Mouse (Mus musculus) midbrain, embryonic 15.5 days (tissue): ENCODE results near the gene Panx1. TPM values are rescaled to one million over a fixed set of nuclear protein-coding genes. Genes with fewer than 3 reads are reported as not detected.

Experiments used
- ATAC-seq: fragments of 200-750 bp; cut with Nextera tagmentation; replicated peaks from 2 replicates; pipeline ENCODE4 v1.8.0; 2017; ENCODE audit warnings: moderate TSS enrichment
- H3K27ac ChIP-seq: fragments of 300-500 bp; sonication (generic); 2 replicates; pipeline ENCODE4 v1.5.1; 2015; ENCODE audit warnings: mild to moderate bottlenecking, inconsistent platforms
- H3K27me3 ChIP-seq: fragments of 300-500 bp; sonication (generic); replicated peaks from 2 replicates; pipeline ENCODE4 v1.6.1; 2015; ENCODE audit warnings: inconsistent platforms
- H3K36me3 ChIP-seq: fragments of 300-500 bp; sonication (generic); replicated peaks from 2 replicates; pipeline ENCODE4 v1.6.1; 2015; ENCODE audit warnings: inconsistent platforms
- H3K4me1 ChIP-seq: fragments of 300-500 bp; sonication (generic); 2 replicates; pipeline ENCODE4 v1.6.1; 2015; ENCODE audit warnings: inconsistent platforms
- H3K4me2 ChIP-seq: fragments of 300-500 bp; sonication (generic); 2 replicates; pipeline ENCODE4 v1.6.1; 2015; ENCODE audit warnings: inconsistent platforms, mild to moderate bottlenecking, moderate library complexity
- H3K4me3 ChIP-seq: fragments of 300-500 bp; sonication (generic); 2 replicates; pipeline ENCODE4 v1.5.1; 2015; ENCODE audit warnings: mild to moderate bottlenecking, inconsistent platforms
- H3K9ac ChIP-seq: fragments of 300-500 bp; sonication (generic); 2 replicates; pipeline ENCODE4 v1.6.1; 2015; ENCODE audit warnings: mild to moderate bottlenecking, inconsistent platforms
- H3K9me3 ChIP-seq: fragments of 300-500 bp; sonication (generic); 2 replicates; pipeline ENCODE4 v1.6.1; 2016; ENCODE audit warnings: inconsistent platforms
- WGBS: fragments of 180-500 bp; shearing (Covaris S2); methylation state at CpG from one replicate; pipeline ENCODE4 v1.1.7; 2015; ENCODE audit warnings: mixed read lengths; 5-methylcytosine and 5-hydroxymethylcytosine counted together
- polyA plus RNA-seq: library from polyadenylated mRNA; unstranded; fragments of >200 nt; fragmentation: Nextera tagmentation; extraction: Ambion mirVana; gene quantifications from 2 replicates; pipeline ENCODE4 v1.2.1, GENCODE M21; 2015

The Panx1 gene
- polyA plus RNA-seq, 1 experiment from 2014 or later, result 207 TPM

GRCm38 (mm10) chr9:15036807-15037206 lies 8.5 kb downstream of the Panx1 start:
- H3K36me3 ChIP-seq, result no peaks in the 10 kb centered on the region; the same call in 1 of the 2 replicates
- peak; percentile 59 for ATAC-seq
- no peaks in the 10 kb centered on the region for H3K9me3 ChIP-seq
- H3K27me3 ChIP-seq, result no peaks in the 10 kb centered on the region
- no peak overlapping the region for H3K9ac ChIP-seq
- no peak overlapping the region for H3K4me2 ChIP-seq
- peaks cover 28% of the 10 kb centered on the region for H3K4me1 ChIP-seq
- H3K4me3 ChIP-seq, result no peak overlapping the region
- H3K27ac ChIP-seq, result peak overlapping the region; percentile 66
- WGBS, result 22% methylated on average over 4 of the region's 4 CpGs

GRCm38 (mm10) chr9:15036405-15036804 lies 8.9 kb downstream of the Panx1 start:
- WGBS, result 81% methylated on average over 2 of the region's 2 CpGs
- Histone ChIP-seq H3K4me1 (peaks cover 24% of the 10 kb centered on the region), H3K9ac (no peak overlapping the region), H3K9me3 (no peaks in the 10 kb centered on the region), H3K36me3 (no peaks in the 10 kb centered on the region; the same call in 1 of the 2 replicates), H3K4me3 (no peak overlapping the region), H3K4me2 (no peak overlapping the region), H3K27me3 (no peaks in the 10 kb centered on the region), H3K27ac (no peak overlapping the region)
- ATAC-seq, result peak; percentile 60; the same call in 1 of the 2 replicates

- Histone ChIP-seq H3K9ac (no peak overlapping the region), H3K4me2 (no peak overlapping the region), H3K27ac (no peak overlapping the region), H3K27me3 (no peaks in the 10 kb centered on the region), H3K36me3 (no peaks in the 10 kb centered on the region; the same call in 1 of the 2 replicates), H3K4me3 (no peak overlapping the region), H3K4me1 (peaks cover 20% of the 10 kb centered on the region), H3K9me3 (no peaks in the 10 kb centered on the region)
- ATAC-seq, result no peak
- 78% methylated on average over 7 of the region's 7 CpGs for WGBS
Measured at GRCm38 (mm10) chr9:15035979-15036378, 9.3 kb downstream of the Panx1 start.

- Histone ChIP-seq H3K9ac (no peak overlapping the region), H3K4me3 (no peak overlapping the region), H3K27ac (no peak overlapping the region), H3K4me2 (no peak overlapping the region), H3K9me3 (no peaks in the 10 kb centered on the region), H3K27me3 (no peaks in the 10 kb centered on the region), H3K4me1 (peaks cover 16% of the 10 kb centered on the region), H3K36me3 (no peaks in the 10 kb centered on the region)
- WGBS, result 87% methylated on average over 7 of the region's 7 CpGs
- no peak for ATAC-seq
Measured at GRCm38 (mm10) chr9:15034546-15035273, 10.6 kb downstream of the Panx1 start.

GRCm38 (mm10) chr9:15033568-15034160 lies 11.6 kb downstream of the Panx1 start:
- H3K27me3 ChIP-seq, result no peaks in the 10 kb centered on the region
- no peaks in the 10 kb centered on the region for H3K9me3 ChIP-seq
- H3K4me3 ChIP-seq, result no peak overlapping the region
- no peak overlapping the region for H3K4me2 ChIP-seq
- WGBS, result 63% methylated on average over 5 of the region's 5 CpGs
- no peak overlapping the region for H3K27ac ChIP-seq
- H3K4me1 ChIP-seq, result peaks cover 16% of the 10 kb centered on the region
- no peaks in the 10 kb centered on the region for H3K36me3 ChIP-seq
- ATAC-seq, result no peak
- H3K9ac ChIP-seq, result no peak overlapping the region

GRCm38 (mm10) chr9:15032797-15033196 lies 12.5 kb downstream of the Panx1 start:
- Histone ChIP-seq H3K4me1 (peaks cover 15% of the 10 kb centered on the region), H3K9me3 (no peaks in the 10 kb centered on the region), H3K27ac (no peak overlapping the region), H3K4me3 (no peak overlapping the region), H3K36me3 (no peaks in the 10 kb centered on the region), H3K4me2 (no peak overlapping the region), H3K9ac (no peak overlapping the region), H3K27me3 (no peaks in the 10 kb centered on the region)
- ATAC-seq, result no peak
- 80% methylated on average over 4 of the region's 4 CpGs for WGBS

- WGBS, result 82% methylated on average over 8 of the region's 8 CpGs
- Histone ChIP-seq H3K36me3 (no peaks in the 10 kb centered on the region), H3K9ac (no peak overlapping the region), H3K4me1 (no peaks in the 10 kb centered on the region; the same call in 1 of the 2 replicates), H3K4me2 (no peak overlapping the region), H3K4me3 (no peak overlapping the region), H3K27me3 (no peaks in the 10 kb centered on the region), H3K27ac (no peak overlapping the region), H3K9me3 (no peaks in the 10 kb centered on the region)
- no peak for ATAC-seq
Measured at GRCm38 (mm10) chr9:15030771-15031170, 14.5 kb downstream of the Panx1 start.

GRCm38 (mm10) chr9:15029025-15029727 lies 16.1 kb downstream of the Panx1 start:
- no peak overlapping the region for H3K9ac ChIP-seq
- ATAC-seq, result peak; percentile 52
- WGBS, result 60% methylated on average over 5 of the region's 5 CpGs
- H3K27me3 ChIP-seq, result no peaks in the 10 kb centered on the region
- no peaks in the 10 kb centered on the region; the same call in 1 of the 2 replicates for H3K4me1 ChIP-seq
- H3K27ac ChIP-seq, result no peak overlapping the region
- no peaks in the 10 kb centered on the region for H3K36me3 ChIP-seq
- no peak overlapping the region for H3K4me2 ChIP-seq
- H3K9me3 ChIP-seq, result no peaks in the 10 kb centered on the region
- H3K4me3 ChIP-seq, result no peak overlapping the region

GRCm38 (mm10) chr9:15027725-15028124 lies 17.6 kb downstream of the Panx1 start:
- no peaks in the 10 kb centered on the region for H3K36me3 ChIP-seq
- H3K4me1 ChIP-seq, result no peaks in the 10 kb centered on the region; the same call in 1 of the 2 replicates
- whole genome bisulfite sequencing, result 77% methylated on average over 3 of the region's 3 CpGs
- no peaks in the 10 kb centered on the region for H3K27me3 ChIP-seq
- H3K4me3 ChIP-seq, result no peak overlapping the region
- no peaks in the 10 kb centered on the region for H3K9me3 ChIP-seq
- no peak for ATAC-seq
- no peak overlapping the region for H3K27ac ChIP-seq
- no peak overlapping the region for H3K4me2 ChIP-seq
- no peak overlapping the region for H3K9ac ChIP-seq

- no peak overlapping the region for H3K4me2 ChIP-seq
- ATAC-seq, result no peak
- no peak overlapping the region for H3K9ac ChIP-seq
- no peaks in the 10 kb centered on the region for H3K27me3 ChIP-seq
- H3K4me1 ChIP-seq, result no peaks in the 10 kb centered on the region
- 92% methylated on average over 1 of the region's 1 CpGs for WGBS
- no peaks in the 10 kb centered on the region for H3K9me3 ChIP-seq
- no peak overlapping the region for H3K27ac ChIP-seq
- H3K4me3 ChIP-seq, result no peak overlapping the region
- H3K36me3 ChIP-seq, result peaks cover 12% of the 10 kb centered on the region; the same call in 1 of the 2 replicates
Measured at GRCm38 (mm10) chr9:15023049-15023448, 22.2 kb downstream of the Panx1 start.

GRCm38 (mm10) chr9:15021156-15021555 lies 24.1 kb downstream of the Panx1 start:
- ATAC-seq, result no peak
- no peak overlapping the region for H3K4me3 ChIP-seq
- H3K9ac ChIP-seq, result no peak overlapping the region
- WGBS, result 72% methylated on average over 9 of the region's 9 CpGs
- H3K4me2 ChIP-seq, result no peak overlapping the region
- H3K4me1 ChIP-seq, result no peaks in the 10 kb centered on the region
- no peaks in the 10 kb centered on the region for H3K9me3 ChIP-seq
- peaks cover 12% of the 10 kb centered on the region; the same call in 1 of the 2 replicates for H3K36me3 ChIP-seq
- no peaks in the 10 kb centered on the region for H3K27me3 ChIP-seq
- H3K27ac ChIP-seq, result no peak overlapping the region

GRCm38 (mm10) chr9:15020561-15021080 lies 24.7 kb downstream of the Panx1 start:
- no peaks in the 10 kb centered on the region for H3K27me3 ChIP-seq
- 97% methylated on average over 5 of the region's 5 CpGs for WGBS
- H3K4me3 ChIP-seq, result no peak overlapping the region
- no peak overlapping the region for H3K4me2 ChIP-seq
- H3K27ac ChIP-seq, result no peak overlapping the region
- peaks cover 12% of the 10 kb centered on the region; the same call in 1 of the 2 replicates for H3K36me3 ChIP-seq
- H3K9me3 ChIP-seq, result no peaks in the 10 kb centered on the region
- no peak overlapping the region for H3K9ac ChIP-seq
- H3K4me1 ChIP-seq, result no peaks in the 10 kb centered on the region
- ATAC-seq, result no peak
